Mouse (Mus musculus): ENCODE data around the gene Olfr172. TPM values are rescaled to one million over a fixed set of nuclear protein-coding genes. Genes with fewer than 3 reads are reported as not detected.

Olfr172 gene
- not detected in 2 replicates for polyA plus RNA-seq (2014; fragmentation: Nextera tagmentation; extraction: Ambion mirVana)

- 80% methylated on average over 1 of the region's 1 CpGs for WGBS (ENCODE audit: insufficient replicate concordance)
- Histone ChIP-seq H3K27me3 (ENCODE audit: control insufficient read depth, insufficient read depth, low read length) (no peaks in the 10 kb centered on the region), H3K9ac (ENCODE audit: low read depth, low read length) (no peak within 1 kb of the TSS), H3K4me1 (ENCODE audit: control insufficient read depth, insufficient read depth, low read length) (no peaks in the 10 kb centered on the region), H3K4me3 (ENCODE audit: low read depth, low read length) (no peak within 1 kb of the TSS), H3K4me2 (no peak within 1 kb of the TSS), H3K9me3 (replicated peaks; ENCODE audit: control insufficient read depth, low read length) (no peaks in the 10 kb centered on the region), H3K27ac (ENCODE audit: low read depth, low read length) (no peak within 1 kb of the TSS), H3K36me3 (ENCODE audit: control insufficient read depth, insufficient read depth, low read length) (no peaks in the 10 kb centered on the region)
- ATAC-seq (replicated peaks; ENCODE audit: insufficient number of reproducible peaks, low FRiP score, low TSS enrichment) = no peak
These were observed at the start of gene Olfr172 for GRCm38 (mm10) chr16:58763076-58763475. Olfr172 (minus strand) TSS chr16:58763176.

- Histone ChIP-seq H3K4me2 (no peak within 1 kb of the TSS), H3K9me3 (replicated peaks; ENCODE audit: control insufficient read depth, low read length) (no peaks in the 10 kb centered on the region), H3K4me3 (ENCODE audit: low read depth, low read length) (no peak within 1 kb of the TSS), H3K27me3 (ENCODE audit: control insufficient read depth, insufficient read depth, low read length) (no peaks in the 10 kb centered on the region), H3K27ac (ENCODE audit: low read depth, low read length) (no peak within 1 kb of the TSS), H3K36me3 (ENCODE audit: control insufficient read depth, insufficient read depth, low read length) (no peaks in the 10 kb centered on the region), H3K4me1 (ENCODE audit: control insufficient read depth, insufficient read depth, low read length) (no peaks in the 10 kb centered on the region), H3K9ac (ENCODE audit: low read depth, low read length) (no peak within 1 kb of the TSS)
- WGBS (ENCODE audit: insufficient replicate concordance) = 73% methylated on average over 2 of the region's 2 CpGs
- ATAC-seq (replicated peaks; ENCODE audit: insufficient number of reproducible peaks, low FRiP score, low TSS enrichment) = no peak
These were observed 37.2 kb upstream of the Olfr172 start, which contains the start of gene Olfr173 for GRCm38 (mm10) chr16:58800168-58800567. Olfr173 (minus strand) TSS chr16:58800268.

GRCm38 (mm10) chr16:58756191-58756590 lies 6.8 kb downstream of the Olfr172 start:
- Histone ChIP-seq H3K4me2 (no peak overlapping the region), H3K27ac (ENCODE audit: low read depth, low read length) (no peak overlapping the region), H3K9me3 (replicated peaks; ENCODE audit: control insufficient read depth, low read length) (no peaks in the 10 kb centered on the region), H3K4me1 (ENCODE audit: control insufficient read depth, insufficient read depth, low read length) (no peaks in the 10 kb centered on the region), H3K4me3 (ENCODE audit: low read depth, low read length) (no peak overlapping the region), H3K36me3 (ENCODE audit: control insufficient read depth, insufficient read depth, low read length) (no peaks in the 10 kb centered on the region), H3K27me3 (ENCODE audit: control insufficient read depth, insufficient read depth, low read length) (no peaks in the 10 kb centered on the region), H3K9ac (ENCODE audit: low read depth, low read length) (no peak overlapping the region)
- no peak for ATAC-seq (replicated peaks; ENCODE audit: insufficient number of reproducible peaks, low FRiP score, low TSS enrichment)

GRCm38 (mm10) chr16:58751314-58751713 lies 11.7 kb downstream of the Olfr172 start:
- Histone ChIP-seq H3K4me3 (ENCODE audit: low read depth, low read length) (no peak overlapping the region), H3K27me3 (ENCODE audit: control insufficient read depth, insufficient read depth, low read length) (no peaks in the 10 kb centered on the region), H3K27ac (ENCODE audit: low read depth, low read length) (no peak overlapping the region), H3K9ac (ENCODE audit: low read depth, low read length) (no peak overlapping the region), H3K36me3 (ENCODE audit: control insufficient read depth, insufficient read depth, low read length) (no peaks in the 10 kb centered on the region), H3K4me2 (no peak overlapping the region), H3K4me1 (ENCODE audit: control insufficient read depth, insufficient read depth, low read length) (no peaks in the 10 kb centered on the region), H3K9me3 (replicated peaks; ENCODE audit: control insufficient read depth, low read length) (no peaks in the 10 kb centered on the region)
- no peak for ATAC-seq (replicated peaks; ENCODE audit: insufficient number of reproducible peaks, low FRiP score, low TSS enrichment)
- 23% methylated on average over 1 of the region's 1 CpGs for WGBS (ENCODE audit: insufficient replicate concordance)

GRCm38 (mm10) chr16:58746715-58747114 lies 16.3 kb downstream of the Olfr172 start:
- Histone ChIP-seq H3K9ac (ENCODE audit: low read depth, low read length) (no peak overlapping the region), H3K9me3 (replicated peaks; ENCODE audit: control insufficient read depth, low read length) (no peaks in the 10 kb centered on the region), H3K4me2 (no peak overlapping the region), H3K4me3 (ENCODE audit: low read depth, low read length) (no peak overlapping the region), H3K36me3 (ENCODE audit: control insufficient read depth, insufficient read depth, low read length) (no peaks in the 10 kb centered on the region), H3K27me3 (ENCODE audit: control insufficient read depth, insufficient read depth, low read length) (no peaks in the 10 kb centered on the region), H3K4me1 (ENCODE audit: control insufficient read depth, insufficient read depth, low read length) (no peaks in the 10 kb centered on the region), H3K27ac (ENCODE audit: low read depth, low read length) (no peak overlapping the region)
- WGBS (ENCODE audit: insufficient replicate concordance) = 40% methylated on average over 4 of the region's 4 CpGs
- ATAC-seq (replicated peaks; ENCODE audit: insufficient number of reproducible peaks, low FRiP score, low TSS enrichment) = no peak

GRCm38 (mm10) chr16:58740751-58741150 lies 22.2 kb downstream of the Olfr172 start:
- Histone ChIP-seq H3K36me3 (ENCODE audit: control insufficient read depth, insufficient read depth, low read length) (no peaks in the 10 kb centered on the region), H3K27ac (ENCODE audit: low read depth, low read length) (no peak overlapping the region), H3K4me1 (ENCODE audit: control insufficient read depth, insufficient read depth, low read length) (no peaks in the 10 kb centered on the region), H3K9me3 (replicated peaks; ENCODE audit: control insufficient read depth, low read length) (no peaks in the 10 kb centered on the region), H3K4me2 (no peak overlapping the region), H3K9ac (ENCODE audit: low read depth, low read length) (no peak overlapping the region), H3K4me3 (ENCODE audit: low read depth, low read length) (no peak overlapping the region), H3K27me3 (ENCODE audit: control insufficient read depth, insufficient read depth, low read length) (no peaks in the 10 kb centered on the region)
- ATAC-seq (replicated peaks; ENCODE audit: insufficient number of reproducible peaks, low FRiP score, low TSS enrichment) = no peak
- WGBS (ENCODE audit: insufficient replicate concordance) = 85% methylated on average over 5 of the region's 5 CpGs

- H3K9me3 ChIP-seq (replicated peaks; ENCODE audit: control insufficient read depth, low read length) = no peaks in the 10 kb centered on the region
- no peak overlapping the region for H3K4me2 ChIP-seq
- peaks cover 3% of the 10 kb centered on the region; the same call in 1 of the 2 replicates for H3K36me3 ChIP-seq (ENCODE audit: control insufficient read depth, insufficient read depth, low read length)
- no peak overlapping the region for H3K9ac ChIP-seq (ENCODE audit: low read depth, low read length)
- H3K4me3 ChIP-seq (ENCODE audit: low read depth, low read length) = no peak overlapping the region
- no peaks in the 10 kb centered on the region for H3K27me3 ChIP-seq (ENCODE audit: control insufficient read depth, insufficient read depth, low read length)
- no peak overlapping the region for H3K27ac ChIP-seq (ENCODE audit: low read depth, low read length)
- WGBS (ENCODE audit: insufficient replicate concordance) = 91% methylated on average over 1 of the region's 1 CpGs
- no peaks in the 10 kb centered on the region for H3K4me1 ChIP-seq (ENCODE audit: control insufficient read depth, insufficient read depth, low read length)
- no peak for ATAC-seq (replicated peaks; ENCODE audit: insufficient number of reproducible peaks, low FRiP score, low TSS enrichment)
These were observed 24.2 kb downstream of the Olfr172 start for GRCm38 (mm10) chr16:58738800-58739199.

GRCm38 (mm10) chr16:58738205-58738604 lies 24.8 kb downstream of the Olfr172 start:
- no peak for ATAC-seq (replicated peaks; ENCODE audit: insufficient number of reproducible peaks, low FRiP score, low TSS enrichment)
- H3K36me3 ChIP-seq (ENCODE audit: control insufficient read depth, insufficient read depth, low read length) = peaks cover 4% of the 10 kb centered on the region; the same call in 1 of the 2 replicates
- no peaks in the 10 kb centered on the region for H3K4me1 ChIP-seq (ENCODE audit: control insufficient read depth, insufficient read depth, low read length)
- WGBS (ENCODE audit: insufficient replicate concordance) = 83% methylated on average over 4 of the region's 4 CpGs
- H3K9me3 ChIP-seq (replicated peaks; ENCODE audit: control insufficient read depth, low read length) = no peaks in the 10 kb centered on the region
- no peak overlapping the region for H3K4me3 ChIP-seq (ENCODE audit: low read depth, low read length)
- no peak overlapping the region for H3K9ac ChIP-seq (ENCODE audit: low read depth, low read length)
- H3K4me2 ChIP-seq = no peak overlapping the region
- no peak overlapping the region for H3K27ac ChIP-seq (ENCODE audit: low read depth, low read length)
- no peaks in the 10 kb centered on the region for H3K27me3 ChIP-seq (ENCODE audit: control insufficient read depth, insufficient read depth, low read length)

GRCm38 (mm10) chr16:58728176-58728671 lies 34.8 kb downstream of the Olfr172 start:
- Histone ChIP-seq H3K4me3 (ENCODE audit: low read depth, low read length) (peak overlapping the region; percentile 72), H3K27me3 (ENCODE audit: control insufficient read depth, insufficient read depth, low read length) (no peaks in the 10 kb centered on the region), H3K36me3 (ENCODE audit: control insufficient read depth, insufficient read depth, low read length) (peaks cover 19% of the 10 kb centered on the region; the same call in 1 of the 2 replicates), H3K9ac (ENCODE audit: low read depth, low read length) (peak overlapping the region; percentile 83), H3K4me2 (peak overlapping the region; percentile 80), H3K9me3 (replicated peaks; ENCODE audit: control insufficient read depth, low read length) (no peaks in the 10 kb centered on the region), H3K4me1 (ENCODE audit: control insufficient read depth, insufficient read depth, low read length) (peaks cover 5% of the 10 kb centered on the region), H3K27ac (ENCODE audit: low read depth, low read length) (peak overlapping the region; percentile 85)
- peak; percentile 90 for ATAC-seq (replicated peaks; ENCODE audit: insufficient number of reproducible peaks, low FRiP score, low TSS enrichment)
- 1% methylated on average over 27 of the region's 31 CpGs for WGBS (ENCODE audit: insufficient replicate concordance)
